Mouse (Mus musculus): ENCODE results near the gene Vsig4.

DNA sequence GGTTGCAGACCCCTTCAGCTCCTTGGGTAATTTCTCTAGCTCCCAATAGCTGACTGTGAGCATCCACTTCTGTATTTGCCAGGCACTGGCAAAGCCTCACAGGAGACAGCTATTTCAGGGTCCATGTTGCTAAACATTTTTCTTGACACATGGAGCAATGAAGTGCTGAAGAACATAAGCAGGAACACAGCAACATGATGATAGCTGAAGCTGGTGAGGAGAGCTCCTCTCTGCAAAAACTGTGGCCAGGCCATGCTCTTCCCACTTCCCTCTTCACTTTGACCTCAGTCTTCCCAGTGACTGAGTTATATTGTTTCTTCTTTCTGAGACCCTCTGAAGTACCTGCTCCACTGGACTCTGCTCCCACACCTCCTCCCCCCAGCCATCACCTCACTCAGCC, 67.8 kb downstream of the Vsig4 start:
- TF ChIP-seq CTCF (IDR thresholded peaks at IDR 0.05) (no peak), EP300 (IDR thresholded peaks at IDR 0.05; ENCODE audit: insufficient read depth, low read depth, low read length) (no peak)

Measured in heart, adult 2 months (tissue).